Mouse (Mus musculus): Measurements from ENCODE around the gene Evi2. TPM values are rescaled to one million over a fixed set of nuclear protein-coding genes. Genes with fewer than 3 reads are reported as not detected.

Gene Evi2
- total RNA-seq, 2 experiments from 2014 or later: 4.3 to 37.9 TPM

GRCm38 (mm10) chr11:79527015-79527738 lies 3.2 kb downstream of the Evi2 start:
- ATAC-seq (replicated peaks; ENCODE audit: low FRiP score, poor library complexity, severe bottlenecking): no peak

- ATAC-seq (replicated peaks; ENCODE audit: low FRiP score, poor library complexity, severe bottlenecking): no peak
Measured at GRCm38 (mm10) chr11:79526549-79526948, 3.8 kb downstream of the Evi2 start.

- no peak for ATAC-seq (replicated peaks; ENCODE audit: low FRiP score, poor library complexity, severe bottlenecking)
Measured at GRCm38 (mm10) chr11:79524310-79524575, 6.1 kb downstream of the Evi2 start.

- 0 out of 2 replicates have a peak, but pooled peaks have one; percentile 54 for ATAC-seq (replicated peaks; ENCODE audit: low FRiP score, poor library complexity, severe bottlenecking)
Measured at GRCm38 (mm10) chr11:79523560-79524309, 6.7 kb downstream of the Evi2 start, which contains the start of gene Evi2b. Evi2b (minus strand) TSS chr11:79523762.

GRCm38 (mm10) chr11:79522944-79523343 lies 7.4 kb downstream of the Evi2 start:
- ATAC-seq (replicated peaks; ENCODE audit: low FRiP score, poor library complexity, severe bottlenecking): no peak

GRCm38 (mm10) chr11:79521930-79522329 lies 8.5 kb downstream of the Evi2 start:
- ATAC-seq (replicated peaks; ENCODE audit: low FRiP score, poor library complexity, severe bottlenecking): no peak

- ATAC-seq (replicated peaks; ENCODE audit: low FRiP score, poor library complexity, severe bottlenecking): no peak
Measured at GRCm38 (mm10) chr11:79520772-79521171, 9.6 kb downstream of the Evi2 start.

GRCm38 (mm10) chr11:79519878-79520291 lies 10.5 kb downstream of the Evi2 start:
- ATAC-seq (replicated peaks; ENCODE audit: low FRiP score, poor library complexity, severe bottlenecking): no peak

- ATAC-seq (replicated peaks; ENCODE audit: low FRiP score, poor library complexity, severe bottlenecking): no peak
Measured at GRCm38 (mm10) chr11:79519299-79519698, 11.1 kb downstream of the Evi2 start.

- no peak for ATAC-seq (replicated peaks; ENCODE audit: low FRiP score, poor library complexity, severe bottlenecking)
Measured at GRCm38 (mm10) chr11:79515798-79516197, 14.6 kb downstream of the Evi2 start.

- no peak for ATAC-seq (replicated peaks; ENCODE audit: low FRiP score, poor library complexity, severe bottlenecking)
Measured at GRCm38 (mm10) chr11:79515331-79515730, 15.1 kb downstream of the Evi2 start.

GRCm38 (mm10) chr11:79511970-79512369 lies 18.4 kb downstream of the Evi2 start:
- ATAC-seq (replicated peaks; ENCODE audit: low FRiP score, poor library complexity, severe bottlenecking): no peak

GRCm38 (mm10) chr11:79504506-79504905 lies 25.9 kb downstream of the Evi2 start:
- ATAC-seq (replicated peaks; ENCODE audit: low FRiP score, poor library complexity, severe bottlenecking): no peak

- ATAC-seq (replicated peaks; ENCODE audit: low FRiP score, poor library complexity, severe bottlenecking): no peak
Measured at GRCm38 (mm10) chr11:79503845-79504244, 26.5 kb downstream of the Evi2 start, which contains the start of gene Omg. Omg (minus strand) TSS chr11:79504084.

- no peak for ATAC-seq (replicated peaks; ENCODE audit: low FRiP score, poor library complexity, severe bottlenecking)
Measured at GRCm38 (mm10) chr11:79502917-79503316, 27.5 kb downstream of the Evi2 start.

GRCm38 (mm10) chr11:79494976-79495800 lies 35.2 kb downstream of the Evi2 start:
- ATAC-seq (replicated peaks; ENCODE audit: low FRiP score, poor library complexity, severe bottlenecking): no peak

- no peak for ATAC-seq (replicated peaks; ENCODE audit: low FRiP score, poor library complexity, severe bottlenecking)
Measured at GRCm38 (mm10) chr11:79484721-79485120, 45.7 kb downstream of the Evi2 start.

- ATAC-seq (replicated peaks; ENCODE audit: low FRiP score, poor library complexity, severe bottlenecking): no peak
Measured at GRCm38 (mm10) chr11:79483876-79484528, 46.4 kb downstream of the Evi2 start.

- ATAC-seq (replicated peaks; ENCODE audit: low FRiP score, poor library complexity, severe bottlenecking): no peak
Measured at GRCm38 (mm10) chr11:79483392-79483791, 47.0 kb downstream of the Evi2 start.

- ATAC-seq (replicated peaks; ENCODE audit: low FRiP score, poor library complexity, severe bottlenecking): no peak
Measured at GRCm38 (mm10) chr11:79468097-79468496, 62.3 kb downstream of the Evi2 start.
